Mouse (Mus musculus) yolk sac, embryonic 10.5 days (tissue): Measurements from ENCODE around the gene Lactbl1.

Experiments
- DNase-seq: peaks from one replicate; pipeline ENCODE4 v3.0.0-alpha.2; 2017; ENCODE audit warnings: low spot score

Gene Lactbl1

GRCm38 (mm10) chr4:136622388-136622787 is at the start of gene Lactbl1:
Gene Lactbl1, plus strand, starts transcription at chr4:136622621.
- no peak for DNase-seq

DNA sequence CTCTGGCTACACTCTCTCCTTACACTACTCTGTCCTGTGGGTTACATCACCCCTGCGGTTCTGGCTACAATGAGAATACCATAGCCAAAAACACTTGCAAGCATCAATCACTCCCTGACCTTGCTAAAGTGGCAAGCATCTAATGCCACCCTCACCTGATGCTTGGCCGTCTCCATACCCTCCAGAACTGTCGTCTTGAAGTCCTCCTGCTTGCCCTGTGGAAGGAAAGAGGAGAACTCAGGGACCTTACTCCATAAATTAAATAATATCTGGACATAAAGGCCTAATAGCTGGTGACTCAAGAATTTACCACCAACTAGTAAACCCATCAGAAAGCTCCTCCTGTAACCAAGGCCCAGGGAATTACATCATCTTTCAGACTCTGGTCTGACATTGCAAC is 40.5 kb upstream of the Lactbl1 start:
- DNase-seq: no peak

GRCm38 (mm10) chr4:136587221-136587827 is 35.1 kb upstream of the Lactbl1 start:
- no peak for DNase-seq

DNA sequence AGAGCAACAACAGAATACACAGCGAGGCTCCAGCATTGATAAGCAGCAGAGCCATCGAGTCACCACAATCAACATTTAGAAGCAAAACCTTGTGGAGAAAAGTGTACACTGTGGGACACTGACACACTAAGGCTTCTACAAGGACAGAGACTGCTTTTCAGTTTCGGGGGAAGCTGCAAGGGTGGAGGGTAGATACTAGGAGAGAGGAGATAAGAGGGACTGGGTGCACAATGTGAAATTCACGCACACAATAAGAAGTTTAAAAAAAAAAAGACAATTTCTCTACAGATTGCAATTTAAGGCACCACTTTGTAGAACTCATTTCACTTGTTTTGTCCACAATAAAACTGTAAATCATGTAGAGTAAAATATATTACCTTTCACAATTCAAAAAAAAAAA is 34.4 kb upstream of the Lactbl1 start:
- no peak for DNase-seq

GRCm38 (mm10) chr4:136592111-136592510 is 30.3 kb upstream of the Lactbl1 start:
- peak; percentile 78 for DNase-seq

GRCm38 (mm10) chr4:136594006-136594405 is 28.4 kb upstream of the Lactbl1 start:
- no peak for DNase-seq

DNA sequence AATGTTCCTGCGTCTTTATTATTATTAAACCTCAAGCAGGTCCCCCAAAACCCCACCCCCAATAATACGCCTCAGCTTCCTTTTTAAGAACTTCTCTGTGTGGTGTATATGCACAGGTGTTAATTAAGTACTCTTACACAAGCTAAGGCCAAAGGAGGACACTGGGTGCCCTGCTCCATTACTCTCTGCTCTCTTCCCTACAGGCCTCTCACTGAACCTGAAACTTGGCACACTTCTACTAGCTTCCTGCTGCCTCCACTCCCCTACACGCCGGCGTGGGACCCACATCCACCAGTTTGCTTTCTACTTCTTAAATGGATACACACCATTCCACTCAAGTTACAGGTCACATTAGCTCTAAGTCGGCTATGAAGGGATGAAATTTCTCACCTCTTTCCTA is 27.2 kb upstream of the Lactbl1 start:
- no peak for DNase-seq

GRCm38 (mm10) chr4:136598268-136598876 is 24.0 kb upstream of the Lactbl1 start:
- DNase-seq: no peak

DNA sequence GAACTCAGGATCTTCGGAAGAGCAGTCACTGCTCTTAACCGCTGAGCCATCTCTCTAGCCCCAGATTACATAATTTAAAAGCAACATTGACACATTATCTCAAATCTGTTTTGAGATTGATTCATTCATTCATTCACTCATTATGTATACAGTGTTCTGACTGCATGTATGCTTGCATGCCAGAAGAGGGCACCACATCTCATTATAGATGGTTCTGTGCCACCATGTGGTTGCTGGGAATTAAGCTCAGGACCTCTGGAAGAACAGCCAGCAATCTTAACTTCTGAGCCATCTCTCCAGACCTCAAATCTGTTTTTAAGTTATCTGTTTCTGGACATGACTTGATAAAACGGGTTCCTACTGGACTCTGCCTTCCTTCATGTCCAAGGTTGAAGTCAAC is 22.6 kb upstream of the Lactbl1 start:
- DNase-seq: no peak

GRCm38 (mm10) chr4:136600536-136600935 is 21.9 kb upstream of the Lactbl1 start:
- DNase-seq: no peak

DNA sequence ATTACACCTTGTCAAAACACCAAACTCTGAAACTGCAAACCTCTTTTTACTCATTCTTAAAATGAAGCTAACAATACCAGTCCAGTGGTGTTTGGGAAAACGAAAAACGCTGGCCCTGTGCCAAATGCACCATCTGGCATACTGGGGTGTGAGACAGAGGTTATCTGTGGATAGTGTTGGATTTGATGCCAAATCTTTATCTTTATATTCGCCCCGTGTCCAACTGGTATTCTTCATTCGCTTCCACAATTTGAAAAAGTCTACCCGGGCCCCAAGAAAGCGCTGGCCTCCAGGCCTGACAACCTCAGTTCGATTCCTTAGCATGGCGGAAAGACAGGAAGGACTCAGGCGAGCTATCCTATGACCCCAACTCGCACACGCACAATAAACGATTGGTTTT is 20.9 kb upstream of the Lactbl1 start:
- peak; percentile 32 for DNase-seq

GRCm38 (mm10) chr4:136602018-136602554 is 20.3 kb upstream of the Lactbl1 start:
- peak; percentile 62 for DNase-seq

DNA sequence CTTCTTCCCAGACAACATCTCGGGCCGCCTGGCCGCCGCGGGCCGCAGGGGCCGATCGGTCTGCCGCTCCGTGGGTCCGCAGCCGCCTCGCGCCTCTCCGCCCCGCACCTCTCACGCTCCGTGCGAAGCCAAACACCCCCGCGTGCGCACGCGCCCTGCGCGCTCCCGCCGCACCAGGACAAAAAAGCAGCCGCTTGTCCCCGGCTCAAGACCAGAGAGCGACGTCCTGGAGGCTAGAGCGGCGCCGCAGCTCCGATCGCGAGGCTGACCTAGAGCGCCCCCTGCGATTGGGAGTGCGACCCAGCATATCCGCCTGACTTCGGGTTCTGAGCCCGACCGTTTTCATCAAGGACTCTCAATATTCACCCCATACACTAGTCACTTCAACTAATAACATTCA is 19.9 kb upstream of the Lactbl1 start, which contains the start of gene Kdm1a:
Kdm1a (minus strand) TSS at position 156 of the 400 bp plus-strand sequence.
- DNase-seq: peak; percentile 92

- no peak for DNase-seq
Observed at GRCm38 (mm10) chr4:136605756-136606485, 16.5 kb upstream of the Lactbl1 start.

- no peak for DNase-seq
Observed at GRCm38 (mm10) chr4:136610387-136610856, 12.0 kb upstream of the Lactbl1 start, which contains the start of gene Tex46. Gene Tex46, plus strand, starts transcription at chr4:136610437.

DNA sequence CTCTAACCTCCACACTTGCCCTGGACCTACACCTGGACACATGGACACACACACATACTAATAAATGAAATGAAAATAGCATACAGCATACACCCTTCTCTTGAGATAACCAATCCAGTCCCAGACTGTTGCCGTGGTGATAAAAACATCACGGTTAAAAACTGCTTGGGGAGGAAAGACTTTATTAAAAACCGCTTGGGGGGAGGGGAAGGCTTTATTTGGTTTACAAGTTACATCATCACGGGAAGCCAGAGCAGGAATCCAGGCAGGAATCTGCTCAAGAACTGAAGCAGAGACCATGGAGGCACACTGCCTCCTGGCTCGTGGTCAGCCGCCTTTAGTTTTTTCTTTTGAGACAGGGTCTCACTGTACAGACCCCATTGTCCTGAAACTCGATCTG is 8.8 kb upstream of the Lactbl1 start:
- DNase-seq: no peak

GRCm38 (mm10) chr4:136621336-136621735 is 1.1 kb upstream of the Lactbl1 start:
- DNase-seq: peak; percentile 25

DNA sequence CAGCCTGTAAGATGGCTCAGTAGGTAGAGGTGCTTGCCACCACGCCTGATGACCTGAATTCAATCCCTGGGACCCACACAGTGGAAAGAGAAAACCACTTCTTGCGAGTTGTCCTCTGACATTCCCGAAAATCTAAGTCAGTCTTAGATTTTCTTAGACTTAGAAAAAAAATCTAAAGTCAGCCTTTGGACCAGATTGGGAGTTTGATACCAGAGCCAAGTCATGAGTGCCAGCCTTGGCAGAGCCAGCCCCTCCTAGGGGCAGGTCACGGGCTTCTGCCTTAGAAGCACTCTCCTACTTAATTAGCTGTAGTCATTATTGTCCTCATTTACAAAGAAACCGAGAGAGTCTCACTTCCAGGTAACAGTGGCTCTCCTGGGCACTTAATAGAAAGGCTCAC is 465 bp upstream of the Lactbl1 start:
- no peak for DNase-seq

DNA sequence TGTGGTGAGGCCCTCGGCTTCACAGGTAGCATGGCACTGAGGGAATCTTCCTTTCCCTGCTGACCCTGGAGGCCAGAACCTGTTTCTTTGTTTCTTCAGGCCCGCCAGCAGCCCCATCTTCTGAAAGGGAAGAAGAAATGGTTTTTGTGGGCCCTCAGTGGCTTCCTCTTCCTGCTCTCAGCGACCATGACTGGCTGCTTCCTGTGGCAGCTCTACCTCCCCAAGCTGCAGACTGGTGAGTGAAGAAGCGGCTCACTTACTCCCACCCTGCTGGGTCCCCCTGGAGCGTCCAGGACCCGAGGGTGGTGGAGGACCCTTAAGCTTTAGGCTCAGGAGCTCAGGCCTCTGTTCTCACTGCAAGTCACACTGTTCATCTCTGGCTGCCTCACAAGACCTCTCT is 4.2 kb downstream of the Lactbl1 start:
- DNase-seq: no peak

- DNase-seq: no peak
Observed at GRCm38 (mm10) chr4:136631237-136631994, 9.0 kb downstream of the Lactbl1 start.

- no peak for DNase-seq
Observed at GRCm38 (mm10) chr4:136635995-136636394, 13.6 kb downstream of the Lactbl1 start.

DNA sequence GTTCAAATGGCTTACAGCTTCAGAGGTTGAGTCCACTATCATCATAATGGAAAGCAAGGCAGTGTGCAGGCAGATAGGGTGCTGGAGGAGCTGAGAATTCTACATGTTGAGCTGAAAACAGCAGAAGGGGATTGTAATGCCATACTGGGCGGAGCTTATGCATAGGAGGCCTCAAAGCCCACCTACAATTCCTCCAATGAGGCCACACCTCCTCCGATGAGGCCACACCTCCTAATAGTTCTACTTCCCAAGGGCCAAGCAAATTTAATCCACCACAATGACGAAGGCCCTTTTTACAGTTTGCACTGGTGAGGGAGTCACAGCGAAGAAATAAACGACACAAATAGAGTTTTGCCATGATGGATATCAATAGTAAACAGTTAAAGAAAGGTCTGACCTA is 14.1 kb downstream of the Lactbl1 start:
- DNase-seq: no peak
